Mouse (Mus musculus): ENCODE measurements around the gene Ncbp1. TPM values are rescaled to one million over a fixed set of nuclear protein-coding genes. Genes with fewer than 3 reads are reported as not detected.
A peak's percentile ranks its signal among the peaks of the same experiment; 100 is the strongest.

Ncbp1 gene
- polyA plus RNA-seq, 1 experiment from 2014 or later = 27.0 TPM

DNA sequence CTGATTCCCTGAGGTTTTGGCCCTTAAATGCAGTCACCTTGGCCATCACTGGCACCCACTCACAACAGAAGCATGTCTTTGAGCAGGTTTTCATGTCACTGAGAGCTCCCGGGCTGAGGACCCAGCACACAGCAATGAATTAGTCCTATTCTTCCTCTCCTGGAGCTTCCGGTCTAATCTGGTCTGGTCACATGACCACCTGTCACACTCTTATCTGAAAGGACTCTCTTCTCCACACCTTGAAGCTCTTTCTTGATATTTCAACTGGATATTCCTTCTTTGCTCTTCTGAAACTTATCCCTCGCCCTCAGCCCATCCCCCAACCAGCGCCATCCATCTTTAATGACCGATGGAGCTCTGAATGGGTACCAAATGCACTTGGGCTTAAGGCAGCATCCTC lies 59.7 kb downstream of the Ncbp1 start:
- DNase-seq (ENCODE audit: low spot score) = no peak
- H3K4me3 ChIP-seq (ENCODE audit: low read depth, low read length) = no peak overlapping the region
- H3K27me3 ChIP-seq (ENCODE audit: control insufficient read depth, insufficient read depth, low read length) = no peaks in the 10 kb centered on the region
- H3K4me2 ChIP-seq (replicated peaks; ENCODE audit: low read depth) = no peak overlapping the region
- TF ChIP-seq EP300 (optimal IDR thresholded peaks at IDR 0.05) (no peak), CTCF (IDR thresholded peaks at IDR 0.05; ENCODE audit: low read depth) (no peak)
- H3K27ac ChIP-seq (replicated peaks) = peak overlapping the region; percentile 70
- H3K36me3 ChIP-seq (ENCODE audit: control insufficient read depth, insufficient read depth, low read length) = no peaks in the 10 kb centered on the region
- no peak overlapping the region for H3K9ac ChIP-seq (ENCODE audit: low read length)
- H3K9me3 ChIP-seq (ENCODE audit: control insufficient read depth, low read length) = no peaks in the 10 kb centered on the region
- 0 out of 2 replicates have a peak, but pooled peaks cover 2% of the 10 kb centered on the region for H3K4me1 ChIP-seq (replicated peaks; ENCODE audit: control insufficient read depth, insufficient read depth)
- WGBS = 64% methylated on average over 5 of the region's 5 CpGs
- ATAC-seq (ENCODE audit: low FRiP score, low TSS enrichment) = no peak

DNA sequence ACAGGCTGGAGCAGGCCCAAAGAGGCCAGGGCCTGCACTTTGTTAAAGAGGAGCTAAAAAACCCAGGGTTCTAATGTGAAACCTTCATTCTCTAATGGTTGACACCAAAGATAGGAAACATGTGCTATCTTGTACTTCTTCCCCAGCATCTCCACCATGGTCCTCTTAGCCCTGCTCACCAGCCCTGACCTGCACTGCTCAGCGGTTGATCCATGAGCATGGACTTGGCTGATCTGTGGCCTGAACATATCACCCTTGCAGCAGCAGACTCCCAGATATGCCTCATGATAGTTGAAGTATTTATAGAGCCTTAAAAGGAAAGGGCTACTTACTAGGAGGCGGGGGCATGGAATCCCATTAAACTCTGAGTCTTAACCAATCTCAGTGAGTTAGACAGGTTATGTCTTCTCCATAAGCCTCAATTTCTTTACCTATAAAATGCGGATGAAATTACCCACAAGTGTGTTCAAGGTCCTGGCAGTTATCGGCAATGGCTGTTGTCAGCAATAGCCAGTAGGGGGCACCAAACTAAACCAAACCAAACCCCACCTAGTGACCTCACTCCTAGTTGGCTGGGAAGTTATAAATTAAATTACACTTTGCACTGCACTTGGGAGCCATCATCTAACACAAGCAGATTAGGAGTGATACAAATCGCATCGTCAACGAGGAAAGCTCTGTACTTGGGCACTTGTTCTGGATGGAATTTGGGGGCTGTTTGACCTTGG lies 63.6 kb downstream of the Ncbp1 start:
- H3K27ac ChIP-seq (replicated peaks) = 0 out of 2 replicates have a peak overlapping the region, but pooled peaks have one; percentile 8
- H3K9ac ChIP-seq (ENCODE audit: low read length) = no peak overlapping the region
- no peaks in the 10 kb centered on the region for H3K27me3 ChIP-seq (ENCODE audit: control insufficient read depth, insufficient read depth, low read length)
- TF ChIP-seq EP300 (optimal IDR thresholded peaks at IDR 0.05) (no peak), CTCF (IDR thresholded peaks at IDR 0.05; ENCODE audit: low read depth) (peak; percentile 92)
- no peaks in the 10 kb centered on the region for H3K9me3 ChIP-seq (ENCODE audit: control insufficient read depth, low read length)
- H3K4me2 ChIP-seq (replicated peaks; ENCODE audit: low read depth) = peak overlapping the region; percentile 6; the same call in 1 of the 2 replicates
- peak; percentile 70 for ATAC-seq (ENCODE audit: low FRiP score, low TSS enrichment)
- peak; percentile 70 for DNase-seq (ENCODE audit: low spot score)
- H3K4me3 ChIP-seq (ENCODE audit: low read depth, low read length) = no peak overlapping the region
- 0 out of 2 replicates have a peak, but pooled peaks cover 2% of the 10 kb centered on the region for H3K4me1 ChIP-seq (replicated peaks; ENCODE audit: control insufficient read depth, insufficient read depth)
- no peaks in the 10 kb centered on the region for H3K36me3 ChIP-seq (ENCODE audit: control insufficient read depth, insufficient read depth, low read length)
- WGBS = 9% methylated on average over 7 of the region's 7 CpGs

DNA sequence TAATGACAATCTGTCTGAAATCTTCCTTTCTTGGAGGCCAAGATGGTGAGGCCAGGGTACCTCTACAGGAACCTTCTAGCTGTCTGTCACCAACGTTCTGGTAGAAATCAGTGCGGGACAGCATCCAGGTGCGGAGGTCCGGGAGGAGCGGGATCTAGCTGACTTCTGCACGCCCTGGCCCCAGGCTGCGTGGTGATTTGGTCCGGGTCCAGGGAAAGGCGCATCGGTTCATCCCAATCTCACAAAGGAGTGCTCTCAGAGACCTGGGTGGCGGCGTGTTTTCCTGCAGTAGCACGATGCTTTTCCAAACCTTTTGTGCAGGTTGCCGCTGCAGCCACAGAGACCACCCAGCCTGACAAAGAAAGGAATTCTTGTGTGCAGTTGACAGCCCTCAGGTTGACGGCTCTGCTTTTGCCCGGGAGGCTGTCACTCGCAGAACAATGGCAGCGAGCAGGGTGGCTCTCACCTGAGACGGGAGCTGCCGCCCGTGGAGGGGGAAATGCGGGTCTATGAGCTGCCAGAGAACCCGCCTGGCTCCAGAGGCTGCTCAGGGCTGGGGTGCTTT lies 64.2 kb downstream of the Ncbp1 start:
- H3K27ac ChIP-seq (replicated peaks) = no peak overlapping the region
- no peaks in the 10 kb centered on the region for H3K9me3 ChIP-seq (ENCODE audit: control insufficient read depth, low read length)
- peak overlapping the region; percentile 6; the same call in 1 of the 2 replicates for H3K4me2 ChIP-seq (replicated peaks; ENCODE audit: low read depth)
- H3K36me3 ChIP-seq (ENCODE audit: control insufficient read depth, insufficient read depth, low read length) = no peaks in the 10 kb centered on the region
- 0 out of 2 replicates have a peak, but pooled peaks cover 2% of the 10 kb centered on the region for H3K4me1 ChIP-seq (replicated peaks; ENCODE audit: control insufficient read depth, insufficient read depth)
- H3K9ac ChIP-seq (ENCODE audit: low read length) = 0 out of 2 replicates have a peak overlapping the region, but pooled peaks have one; percentile 23
- TF ChIP-seq CTCF (IDR thresholded peaks at IDR 0.05; ENCODE audit: low read depth) (no peak), EP300 (optimal IDR thresholded peaks at IDR 0.05) (no peak)
- no peak for DNase-seq (ENCODE audit: low spot score)
- 5% methylated on average over 23 of the region's 23 CpGs for WGBS
- ATAC-seq (ENCODE audit: low FRiP score, low TSS enrichment) = 0 out of 2 replicates have a peak, but pooled peaks have one; percentile 35
- H3K4me3 ChIP-seq (ENCODE audit: low read depth, low read length) = no peak overlapping the region
- H3K27me3 ChIP-seq (ENCODE audit: control insufficient read depth, insufficient read depth, low read length) = no peaks in the 10 kb centered on the region

DNA sequence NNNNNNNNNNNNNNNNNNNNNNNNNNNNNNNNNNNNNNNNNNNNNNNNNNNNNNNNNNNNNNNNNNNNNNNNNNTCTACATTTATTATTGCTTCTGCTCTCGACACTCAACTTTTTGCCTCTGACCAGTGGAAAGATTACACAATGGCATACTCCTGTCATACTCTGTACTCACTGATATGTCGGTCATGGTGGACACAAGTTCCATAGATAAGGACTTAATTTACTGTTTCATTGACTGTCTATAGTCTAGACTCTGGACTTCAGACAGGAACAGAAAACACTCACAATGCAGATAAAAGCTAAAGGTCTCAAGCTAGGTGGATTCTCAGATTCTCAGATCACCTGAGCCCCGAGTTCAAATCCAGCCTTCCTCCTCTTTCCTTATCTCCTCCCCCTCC lies 82.7 kb downstream of the Ncbp1 start:
- no peak for DNase-seq (ENCODE audit: low spot score)
- Histone ChIP-seq H3K27ac (replicated peaks) (no peak overlapping the region), H3K9ac (ENCODE audit: low read length) (no peak overlapping the region), H3K36me3 (ENCODE audit: control insufficient read depth, insufficient read depth, low read length) (no peaks in the 10 kb centered on the region), H3K9me3 (ENCODE audit: control insufficient read depth, low read length) (no peaks in the 10 kb centered on the region), H3K27me3 (ENCODE audit: control insufficient read depth, insufficient read depth, low read length) (no peaks in the 10 kb centered on the region), H3K4me3 (ENCODE audit: low read depth, low read length) (no peak overlapping the region), H3K4me1 (replicated peaks; ENCODE audit: control insufficient read depth, insufficient read depth) (no peaks in the 10 kb centered on the region), H3K4me2 (replicated peaks; ENCODE audit: low read depth) (no peak overlapping the region)
- TF ChIP-seq EP300 (optimal IDR thresholded peaks at IDR 0.05) = no peak
- no peak for TF ChIP-seq CTCF (IDR thresholded peaks at IDR 0.05; ENCODE audit: low read depth)
- 87% methylated on average over 3 of the region's 3 CpGs for WGBS
- ATAC-seq (ENCODE audit: low FRiP score, low TSS enrichment) = no peak

Other genes with a start within 250 kb of the Ncbp1 start
- gene Ccdc180, start 248.3 kb upstream of the Ncbp1 start, polyA plus RNA-seq (2015; fragmentation: Nextera tagmentation; extraction: Ambion mirVana) = 0.22 and 0.24 TPM in 2 replicates
- gene Tdrd7, start 173.3 kb upstream of the Ncbp1 start, polyA plus RNA-seq (2015; fragmentation: Nextera tagmentation; extraction: Ambion mirVana) = 24.9 and 25.1 TPM in 2 replicates
- 3.2 and 3.4 TPM in 2 replicates for gene Tmod1, start 99.7 kb upstream of the Ncbp1 start, polyA plus RNA-seq (2015; fragmentation: Nextera tagmentation; extraction: Ambion mirVana)
- gene Tstd2, start 81 bp downstream of the Ncbp1 start, polyA plus RNA-seq (2015; fragmentation: Nextera tagmentation; extraction: Ambion mirVana) = 14.5 and 17.2 TPM in 2 replicates
- gene Xpa, start 57.7 kb downstream of the Ncbp1 start, polyA plus RNA-seq (2015; fragmentation: Nextera tagmentation; extraction: Ambion mirVana) = 24.5 and 25.2 TPM in 2 replicates
- gene Foxe1, start 205.0 kb downstream of the Ncbp1 start, polyA plus RNA-seq (2015; fragmentation: Nextera tagmentation; extraction: Ambion mirVana) = 0.78 and 0.93 TPM in 2 replicates

Measured in stomach, postnatal 0 days (tissue).